Mouse (Mus musculus) myocyte (in vitro differentiated cells): ENCODE data around the gene Scgb1b29. TPM values are rescaled to one million over a fixed set of nuclear protein-coding genes. Genes with fewer than 3 reads are reported as not detected.
"Not testable (repeated sequence)": the region's sequence is repeated elsewhere in the genome, so short reads cannot be mapped to it uniquely, and the experiment has no call there.

Experiments used
- H3K27me3 ChIP-seq: one replicate; pipeline ENCODE4 v1.6.1; 2011; ENCODE audit not compliant: control insufficient read depth, insufficient read depth, insufficient read length
- H3K36me3 ChIP-seq: one replicate; pipeline ENCODE4 v1.6.1; 2011; ENCODE audit not compliant: control insufficient read depth, insufficient read depth
- H3K4me2 ChIP-seq: one replicate; pipeline ENCODE4 v1.6.1; 2011; ENCODE audit warnings: low read depth, control low read depth
- H3K4me3 ChIP-seq: one replicate; pipeline ENCODE4 v1.5.1; 2011; ENCODE audit warnings: mild to moderate bottlenecking, control low read depth, moderate library complexity
- H3K79me2 ChIP-seq: one replicate; pipeline ENCODE4 v1.6.1; 2011; ENCODE audit not compliant: control insufficient read depth, insufficient read depth
- H3ac ChIP-seq: one replicate; pipeline ENCODE4 v1.6.1; 2011; ENCODE audit not compliant: control insufficient read depth, insufficient read length
- polyA plus RNA-seq: library from polyadenylated mRNA; unstranded; fragments of >200 nt; fragmentation: generic; extraction: Trizol; gene quantifications from one replicate; pipeline ENCODE4 v1.2.1, GENCODE M21; 2012; ENCODE audit warnings: missing spikeins

Scgb1b29 gene
- polyA plus RNA-seq = not detected

DNA sequence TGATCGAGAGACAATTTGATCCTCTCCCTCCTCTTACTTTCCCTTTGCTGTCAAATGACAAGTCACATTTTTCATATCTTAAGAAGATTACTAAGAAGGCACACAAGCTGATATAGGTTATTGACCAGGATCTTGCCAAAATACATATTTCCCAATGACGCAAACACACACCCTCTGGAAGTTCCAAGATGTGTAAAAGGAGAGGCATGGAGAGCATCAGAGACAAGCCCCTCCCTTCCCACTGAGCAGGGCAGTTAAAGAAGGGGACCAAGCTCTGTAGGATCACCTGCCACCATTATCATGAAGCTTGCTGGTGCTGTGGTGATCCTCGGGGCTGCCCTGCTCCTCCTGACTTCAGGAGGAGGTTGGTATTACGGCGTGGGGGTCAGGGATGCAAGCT lies at the start of gene Scgb1b29:
Gene Scgb1b29, plus strand, starts transcription at position 301 of the 400 bp plus-strand sequence.
- H3K4me2 ChIP-seq, H3K27me3 ChIP-seq, H3K4me3 ChIP-seq, H3K36me3 ChIP-seq, H3K79me2 ChIP-seq, H3ac ChIP-seq: not testable (repeated sequence)

DNA sequence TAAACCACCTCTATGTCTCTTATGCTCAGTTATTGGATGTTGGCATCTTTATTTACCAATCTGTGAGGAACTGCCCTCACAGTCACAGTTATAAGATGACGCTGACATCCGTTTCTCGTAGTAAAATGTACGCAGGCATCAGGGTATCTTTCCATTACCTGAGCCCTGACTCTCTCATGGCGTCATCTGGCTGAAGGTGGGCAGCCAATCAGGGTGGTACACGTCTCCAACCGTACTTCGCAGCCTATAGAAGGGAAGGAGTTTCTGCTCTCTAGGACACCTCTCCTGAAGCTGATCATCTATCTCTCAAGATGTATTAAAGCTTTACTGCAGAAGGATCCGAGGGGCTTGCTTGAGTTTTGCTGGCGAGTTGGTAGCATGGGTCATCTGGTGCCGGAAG lies 12.7 kb upstream of the Scgb1b29 start:
- H3K27me3 ChIP-seq, H3K4me3 ChIP-seq, H3K79me2 ChIP-seq, H3ac ChIP-seq, H3K36me3 ChIP-seq, H3K4me2 ChIP-seq: not testable (repeated sequence)

Other genes starting within 250 kb of the Scgb1b29 start
- not detected for gene Scgb2b11, start 230.4 kb upstream of the Scgb1b29 start, polyA plus RNA-seq
- gene Scgb1b11, start 218.7 kb upstream of the Scgb1b29 start, polyA plus RNA-seq = not detected
- gene Scgb2b12, start 114.3 kb upstream of the Scgb1b29 start, polyA plus RNA-seq = not detected
- not detected for gene Scgb1b12, start 107.4 kb upstream of the Scgb1b29 start, polyA plus RNA-seq